Mouse (Mus musculus): ENCODE results near the gene Fastk.

Gene Fastk

GRCm38 (mm10) chr5:24393392-24393997 is 51.6 kb downstream of the Fastk start, which contains the start of gene Abcb8:
Gene Abcb8 (plus strand): TSS chr5:24393663.
- in situ Hi-C loops (cut with MboI; ENCODE audit: low sequenced_read_pairs): no loop called here

- in situ Hi-C loops (cut with MboI; ENCODE audit: low sequenced_read_pairs): no loop called here
Observed at GRCm38 (mm10) chr5:24392724-24393123, 52.4 kb downstream of the Fastk start.

- in situ Hi-C loops (cut with MboI; ENCODE audit: low sequenced_read_pairs): no loop called here
Observed at GRCm38 (mm10) chr5:24391864-24392263, 53.2 kb downstream of the Fastk start, which contains the start of gene Atg9b. Gene Atg9b (minus strand): TSS chr5:24392143.

GRCm38 (mm10) chr5:24389658-24390020 is 55.4 kb downstream of the Fastk start:
- in situ Hi-C loops (cut with MboI; ENCODE audit: low sequenced_read_pairs): no loop called here

- in situ Hi-C loops (cut with MboI; ENCODE audit: low sequenced_read_pairs): no loop called here
Observed at GRCm38 (mm10) chr5:24389011-24389657, 56.0 kb downstream of the Fastk start.

All from CH12F3 (cell line).